Mouse (Mus musculus) ZHBTc4 (cell line): Measurements from ENCODE around the gene Carns1.
A peak's percentile ranks its signal among the peaks of the same experiment; 100 is the strongest.

Source experiments
- DNase-seq: peaks from one replicate; pipeline ENCODE4 v3.0.0-alpha.2; 2011; ENCODE audit warnings: low read depth, low spot score

The Carns1 gene

DNA sequence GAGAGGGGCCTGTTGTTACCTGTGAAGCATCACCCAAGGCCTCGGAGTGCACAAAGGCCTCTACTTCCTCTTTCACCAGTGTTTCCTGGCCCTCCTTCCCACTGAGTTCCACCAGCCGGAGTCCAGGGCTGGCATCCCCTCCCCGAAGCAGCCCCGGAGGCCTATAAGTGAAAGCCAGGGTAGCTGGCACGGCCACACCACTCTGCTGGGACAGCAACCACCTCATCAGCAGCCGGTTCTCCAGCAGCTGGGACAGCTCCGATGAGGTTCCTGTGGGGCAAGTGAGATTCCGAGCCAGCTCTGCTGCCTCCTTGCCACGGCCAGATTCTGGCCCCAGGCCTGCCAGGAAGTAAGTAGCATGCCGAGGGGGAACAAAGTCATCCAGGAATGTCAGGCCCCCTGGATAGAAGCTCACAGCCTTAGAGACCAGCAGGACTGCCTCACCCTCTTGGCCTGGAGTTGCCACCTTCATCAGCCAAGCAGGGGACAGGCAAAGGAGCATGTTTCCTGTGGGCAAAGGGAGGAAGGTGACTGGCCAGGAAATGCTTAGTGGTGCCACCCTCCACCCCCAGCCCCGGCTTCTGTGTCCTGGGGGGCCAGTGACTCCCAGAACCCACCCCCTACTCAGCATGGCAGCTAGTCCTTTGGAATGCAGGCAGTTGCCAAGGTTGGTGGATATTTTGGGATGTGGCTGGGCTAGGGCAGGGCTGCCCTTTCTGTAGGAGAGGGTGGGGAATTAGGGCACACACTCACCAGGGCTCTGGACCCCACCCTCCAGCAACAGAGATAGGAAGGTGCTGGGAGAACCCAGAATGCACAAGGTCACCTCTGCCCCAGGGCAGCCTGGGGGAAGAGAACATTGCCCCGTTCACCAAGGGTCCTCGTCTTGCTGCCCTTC lies 3.6 kb downstream of the Carns1 start:
- no peak for DNase-seq

DNA sequence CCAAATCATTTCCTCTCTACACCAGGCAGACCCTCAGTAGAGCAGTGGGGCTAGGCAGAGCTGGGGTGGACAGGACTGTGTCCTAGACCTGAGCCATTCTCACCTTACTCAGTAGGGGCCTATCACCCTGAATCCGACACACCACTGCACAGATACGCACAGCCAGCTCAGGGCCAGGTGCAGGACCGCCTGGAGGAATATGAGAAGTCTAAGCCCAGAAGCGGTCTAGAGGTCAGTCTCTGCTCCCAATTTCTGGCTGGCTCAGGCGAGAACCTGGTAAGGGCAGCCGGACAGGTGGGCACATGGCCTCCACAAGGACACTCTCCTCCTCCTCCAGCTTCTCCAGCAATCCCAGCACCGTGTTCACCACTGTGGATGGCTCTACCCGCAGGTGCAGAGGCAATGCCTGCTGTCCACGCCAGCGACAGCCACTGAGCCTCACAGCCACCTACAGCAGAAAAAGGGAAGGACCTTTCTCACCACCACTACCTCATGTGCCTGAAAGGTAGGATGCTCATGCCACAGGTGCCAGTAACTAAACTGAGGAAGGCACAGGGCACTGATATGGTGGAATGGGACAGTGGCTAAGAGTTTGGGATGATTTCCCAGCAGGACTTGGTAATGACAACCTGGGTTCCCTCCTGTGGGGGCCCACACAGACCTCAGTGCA lies 4.4 kb downstream of the Carns1 start:
- no peak for DNase-seq

DNA sequence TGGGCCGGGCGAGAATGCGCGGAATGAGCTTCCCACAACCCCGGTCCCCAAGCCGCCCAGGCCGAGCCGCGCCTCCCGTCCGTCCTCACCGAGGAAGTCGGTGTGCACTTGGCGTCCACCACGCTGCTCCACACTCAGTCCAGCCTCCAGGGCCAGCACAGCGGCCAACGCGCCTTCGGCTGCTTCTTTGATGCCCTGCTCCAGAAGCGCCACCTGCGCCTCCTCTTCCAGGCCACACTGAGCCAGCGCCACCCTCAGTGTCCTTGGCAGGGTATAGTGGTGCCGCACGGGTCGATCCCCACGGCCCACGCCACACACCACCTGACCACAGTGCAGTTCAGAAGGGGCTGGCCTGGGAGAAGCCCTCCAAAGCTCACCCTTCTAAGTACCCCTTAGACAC lies 5.5 kb downstream of the Carns1 start:
- no peak for DNase-seq

DNA sequence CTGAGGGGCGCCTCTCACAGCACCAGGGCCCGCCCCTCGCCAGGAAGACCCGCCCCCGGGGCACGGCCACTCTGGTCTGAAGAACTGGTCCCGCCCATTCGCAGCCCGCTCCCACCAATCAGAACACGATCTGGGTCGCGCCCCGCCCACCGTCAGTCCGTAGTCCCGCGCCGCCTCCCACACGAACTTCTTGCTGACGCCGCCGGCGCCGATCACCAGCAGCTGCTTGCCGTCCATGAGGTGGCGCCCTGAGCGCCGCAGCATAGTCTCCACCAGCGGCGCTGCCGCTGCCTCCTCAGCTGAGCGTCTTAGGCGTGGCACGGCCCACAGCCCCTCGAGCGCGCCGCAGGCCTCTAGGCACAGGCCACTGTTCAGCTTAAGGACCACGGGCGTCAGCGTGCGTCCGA lies 5.9 kb downstream of the Carns1 start:
- DNase-seq = peak; percentile 99

- DNase-seq = no peak
Observed at GRCm38 (mm10) chr19:4166678-4167476, 8.4 kb downstream of the Carns1 start.

DNA sequence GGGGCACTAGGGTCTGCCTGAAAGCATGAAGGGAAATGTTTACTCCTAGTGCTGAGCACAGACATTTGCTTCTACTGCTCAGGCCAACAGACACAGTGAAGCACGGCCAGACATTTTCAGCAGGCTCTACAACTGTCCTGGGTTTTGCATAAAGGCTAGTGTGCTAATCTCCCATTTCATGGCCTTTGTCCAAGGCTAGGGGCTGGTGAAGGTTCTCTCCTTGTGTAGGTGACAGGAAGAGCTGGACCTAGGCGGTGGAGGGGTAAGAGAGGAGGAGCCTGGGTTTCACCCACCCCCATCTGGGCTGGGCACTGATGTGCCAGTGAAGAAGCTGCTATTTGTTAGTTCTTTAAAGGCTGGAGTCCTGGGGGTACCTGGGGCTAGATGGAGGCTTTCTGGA lies 10.6 kb downstream of the Carns1 start:
- DNase-seq = no peak

DNA sequence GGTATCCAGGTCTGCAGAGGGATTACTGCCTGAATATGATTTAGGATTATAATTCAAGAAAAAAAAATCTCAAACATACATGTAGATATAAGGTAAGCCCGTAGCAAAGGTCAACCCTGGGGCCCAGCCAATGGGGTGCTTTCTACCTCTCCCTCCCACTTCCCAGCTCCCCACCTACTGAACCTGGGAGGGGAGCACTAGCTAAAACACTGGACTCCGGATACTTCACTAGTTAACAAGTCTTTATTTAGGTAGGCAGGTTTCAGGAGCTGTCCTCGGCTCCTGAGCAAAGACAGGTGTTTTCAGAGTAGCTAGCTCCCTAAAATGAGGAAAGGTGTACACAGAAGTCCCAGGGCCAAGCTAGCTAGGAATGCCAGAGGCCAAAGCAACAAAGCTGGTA lies 11.2 kb downstream of the Carns1 start:
- no peak for DNase-seq

DNA sequence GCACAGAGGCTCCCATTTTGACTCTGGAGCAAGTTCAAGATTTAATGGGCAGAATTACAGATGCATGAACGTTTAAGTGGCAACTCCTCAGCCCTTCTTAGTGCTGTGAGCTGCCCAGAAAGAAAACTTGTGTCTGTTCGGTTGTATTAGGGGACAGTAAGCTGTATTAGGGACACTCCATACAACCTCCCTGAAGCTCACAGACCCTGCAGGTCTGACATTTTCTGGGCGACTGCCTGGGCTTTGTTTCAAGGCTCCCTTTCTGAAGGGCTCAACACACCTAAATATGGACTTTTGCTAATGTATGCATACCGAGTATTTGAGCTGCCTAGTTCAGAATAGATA lies 11.8 kb downstream of the Carns1 start:
- no peak for DNase-seq

DNA sequence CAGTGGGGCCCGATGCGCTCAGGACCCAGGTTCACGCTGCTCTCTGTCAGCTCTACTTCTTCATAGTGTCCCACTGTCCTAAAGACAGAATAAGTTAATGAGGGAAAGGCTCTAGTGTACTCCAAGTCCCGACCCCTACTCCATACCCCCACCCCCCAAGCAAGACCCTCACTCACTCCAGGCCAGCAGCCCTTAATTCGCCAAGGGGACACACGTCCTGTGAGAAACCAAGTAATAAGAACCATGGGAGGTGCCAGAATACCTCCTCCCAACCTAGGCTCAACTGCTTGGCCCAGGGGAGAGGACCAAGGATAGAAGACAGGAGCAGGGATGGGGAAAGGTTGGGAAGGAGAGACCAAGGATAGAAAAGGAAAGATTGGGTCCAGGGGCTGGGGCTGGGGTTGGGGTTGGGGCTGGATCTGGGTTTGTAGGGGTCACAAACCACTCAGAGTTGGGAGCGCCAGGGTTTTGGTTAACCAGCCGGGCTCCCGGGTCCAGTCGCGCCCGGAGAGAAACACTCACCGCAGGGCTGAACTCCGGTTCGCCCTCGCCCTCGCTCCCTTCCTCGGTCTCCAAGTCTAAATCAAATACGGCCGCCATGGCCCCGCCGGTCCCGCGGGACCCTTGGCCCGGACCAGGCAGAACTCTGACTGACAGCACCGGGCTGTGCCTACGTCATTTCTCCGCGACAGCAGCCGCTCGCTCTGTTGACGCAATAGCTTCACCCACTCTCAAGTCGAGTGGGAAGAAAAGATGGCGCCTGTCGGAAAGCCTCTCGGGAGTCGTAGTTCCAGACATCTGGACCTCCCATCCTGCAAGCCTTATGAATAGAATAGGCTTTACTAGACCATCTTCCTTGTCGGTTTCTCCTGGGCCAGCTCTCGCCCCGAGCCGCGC lies 12.4 kb downstream of the Carns1 start, which contains the start of gene Rps6kb2:
Gene Rps6kb2 (minus strand): TSS at position 709 of the 897 bp plus-strand sequence.
- DNase-seq = peak; percentile 97

GRCm38 (mm10) chr19:4159049-4159448 lies 16.2 kb downstream of the Carns1 start:
- DNase-seq = no peak

DNA sequence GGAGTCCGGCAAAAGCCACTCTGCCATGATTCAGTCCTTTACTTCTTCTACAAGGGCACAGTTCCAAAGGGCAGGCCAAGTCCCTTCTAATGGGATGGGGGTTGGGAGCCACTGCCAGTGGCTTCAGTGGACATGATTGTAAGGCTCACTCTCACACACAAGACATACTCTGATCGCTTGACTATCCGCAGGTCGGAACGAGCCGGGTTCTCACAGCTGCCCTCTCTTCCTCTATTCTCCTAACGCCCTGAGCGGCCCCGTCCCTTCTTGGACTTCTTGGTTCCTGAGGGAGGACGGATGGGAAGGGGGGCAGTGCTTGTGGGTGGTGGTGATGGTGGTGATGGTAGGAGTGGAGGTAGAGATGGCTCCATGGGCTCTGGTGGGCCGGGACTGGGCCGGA lies 18.5 kb downstream of the Carns1 start:
- no peak for DNase-seq

DNA sequence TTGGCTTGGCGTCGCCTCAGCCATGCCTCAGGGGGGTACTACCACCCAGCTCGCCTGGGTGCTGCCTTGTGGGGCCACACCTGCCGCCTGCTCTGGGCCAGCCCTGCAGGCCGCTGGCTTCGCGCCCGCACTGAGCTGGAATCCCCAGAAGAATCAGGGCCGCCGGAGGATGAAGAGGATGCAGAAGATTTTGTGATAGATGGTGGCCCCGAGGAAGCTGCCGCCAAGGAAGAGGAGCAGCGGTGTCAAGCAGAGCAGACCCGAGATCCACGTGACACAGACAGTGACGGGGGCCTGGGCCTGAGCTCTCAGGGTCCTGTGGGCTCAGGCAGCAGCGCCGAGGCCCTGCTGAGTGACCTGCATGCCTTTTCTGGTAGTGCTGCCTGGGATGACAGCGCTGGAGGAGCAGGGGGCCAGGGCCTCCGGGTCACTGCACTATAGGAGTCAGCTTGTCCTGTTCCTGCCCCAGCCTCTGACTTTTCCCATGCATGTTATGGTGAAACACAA lies 19.2 kb downstream of the Carns1 start:
- no peak for DNase-seq

- DNase-seq = no peak
Observed at GRCm38 (mm10) chr19:4155223-4156072, 19.8 kb downstream of the Carns1 start.

DNA sequence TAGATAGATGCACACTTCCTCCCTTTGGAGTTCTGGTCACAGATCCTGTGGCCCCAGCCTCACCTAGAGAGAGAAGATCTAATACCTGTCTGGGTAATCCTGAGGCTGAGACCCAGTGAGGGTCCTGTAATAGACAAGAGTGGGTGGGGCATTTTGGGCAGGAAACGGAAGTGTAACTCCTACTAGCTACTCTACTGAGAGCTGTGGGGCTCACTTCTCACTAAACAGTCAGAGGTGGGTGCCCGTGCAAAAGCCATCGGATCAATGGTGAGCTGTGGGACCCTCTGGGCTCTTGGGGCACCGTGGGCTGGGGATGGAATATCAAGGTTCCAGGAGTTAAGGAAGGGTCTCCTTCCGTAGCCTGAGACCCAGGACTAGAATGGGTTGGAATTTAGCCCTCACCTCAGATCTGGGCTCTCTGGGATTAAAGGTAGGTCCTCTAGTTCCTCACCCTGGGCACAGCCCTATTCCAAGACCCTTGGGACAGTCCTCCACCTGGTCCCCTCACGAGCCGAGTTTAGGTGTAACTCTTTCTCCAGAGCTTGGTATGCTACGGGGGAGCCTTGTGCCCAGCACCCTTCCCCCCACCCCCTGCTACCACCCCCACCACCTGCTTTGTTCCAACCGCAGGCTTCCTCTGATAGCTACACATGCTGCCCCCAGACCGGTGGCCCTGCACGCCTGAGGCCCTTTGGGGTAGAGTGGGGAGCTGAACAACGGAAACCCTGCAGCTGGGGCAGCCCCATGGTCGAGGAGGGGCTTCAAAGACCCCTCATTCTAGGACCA lies 20.6 kb downstream of the Carns1 start:
- DNase-seq = no peak

DNA sequence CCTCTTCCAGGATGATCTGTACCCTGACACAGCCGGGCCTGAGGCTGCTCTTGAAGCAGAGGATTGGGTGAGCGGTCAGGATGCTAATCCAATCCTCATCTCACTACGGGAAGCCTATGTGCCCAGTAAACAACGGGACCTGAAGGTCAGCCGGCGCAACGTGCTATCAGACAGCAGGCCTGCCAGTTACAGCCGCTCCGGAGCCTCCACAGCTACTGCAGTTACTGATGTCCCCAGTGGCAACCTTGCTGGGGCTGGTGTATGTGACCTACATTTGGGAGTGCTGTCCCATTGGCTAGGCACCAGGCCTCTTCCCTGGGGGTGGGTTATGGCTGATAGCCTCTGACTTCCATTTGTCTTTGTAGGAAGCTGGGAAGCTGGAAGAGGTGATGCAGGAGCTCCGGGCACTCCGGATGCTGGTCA lies 22.0 kb downstream of the Carns1 start, which contains the start of gene Ptprcap:
Gene Ptprcap (plus strand): TSS at position 373 of the 423 bp plus-strand sequence.
- no peak for DNase-seq

GRCm38 (mm10) chr19:4152445-4153231 lies 22.6 kb downstream of the Carns1 start:
- DNase-seq = no peak

DNA sequence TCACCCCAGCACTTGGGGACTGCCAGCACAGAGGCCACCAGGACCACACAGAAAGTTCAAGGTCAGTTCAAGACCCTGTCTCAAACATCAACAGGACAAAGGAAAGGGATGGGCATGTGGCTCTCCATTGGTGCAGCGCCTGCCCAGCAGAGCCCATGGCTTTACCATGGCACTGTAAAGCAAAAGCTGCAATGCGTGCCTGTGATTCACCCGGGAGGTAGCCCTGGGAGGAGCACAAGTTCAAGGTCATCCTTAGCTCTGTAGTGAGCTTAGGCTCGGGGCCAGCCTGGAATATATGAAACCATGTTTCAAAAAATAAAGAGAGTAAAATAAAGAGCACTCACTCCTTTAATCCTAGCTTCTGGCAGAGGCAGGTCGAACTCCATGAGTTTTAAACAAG lies 23.4 kb downstream of the Carns1 start:
- peak; percentile 29 for DNase-seq

DNA sequence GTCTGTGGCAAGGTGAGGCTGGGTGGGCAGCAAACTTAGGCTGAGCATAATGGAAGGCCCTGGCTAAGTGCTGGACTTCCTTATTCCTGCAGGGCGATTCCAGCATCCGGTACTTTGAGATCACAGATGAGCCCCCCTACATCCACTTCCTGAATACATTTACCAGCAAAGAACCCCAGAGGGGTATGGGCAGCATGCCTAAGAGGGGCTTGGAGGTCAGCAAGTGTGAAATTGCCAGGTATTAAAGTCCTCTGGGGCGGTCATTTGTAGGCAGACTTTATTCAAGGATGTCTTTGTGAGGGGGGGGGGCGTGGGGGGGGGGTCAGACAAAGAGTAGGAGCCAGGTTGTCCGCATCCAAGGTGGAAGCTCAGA lies 23.8 kb downstream of the Carns1 start:
- DNase-seq = no peak
